Mouse (Mus musculus) frontal cortex, postnatal 25 days (tissue): ENCODE results near the gene Hoxb6.

Experiments
- DNase-seq, 2 experiments: peaks; one replicate each; pipeline ENCODE4 v3.0.0; 2022; ENCODE audit warnings: low spot score in 2 of 2

Hoxb6 gene

GRCm38 (mm10) chr11:96269869-96270268 lies 22.4 kb upstream of the Hoxb6 start:
- DNase-seq, result no peak

- DNase-seq, result no peak
These were observed 21.2 kb upstream of the Hoxb6 start, which contains the start of gene Hoxb9 for GRCm38 (mm10) chr11:96270996-96271540. Gene Hoxb9 (plus strand): TSS chr11:96271457.

- DNase-seq, result no peak
These were observed 20.7 kb upstream of the Hoxb6 start for GRCm38 (mm10) chr11:96271541-96272011.

- no peak for DNase-seq
These were observed 20.0 kb upstream of the Hoxb6 start for GRCm38 (mm10) chr11:96272024-96272921.

- DNase-seq, result no peak
These were observed 17.8 kb upstream of the Hoxb6 start for GRCm38 (mm10) chr11:96274428-96274827.

- no peak for DNase-seq
These were observed 16.4 kb upstream of the Hoxb6 start for GRCm38 (mm10) chr11:96275896-96276295.

- no peak for DNase-seq
These were observed 14.9 kb upstream of the Hoxb6 start for GRCm38 (mm10) chr11:96277151-96278044.

GRCm38 (mm10) chr11:96278324-96278723 lies 14.0 kb upstream of the Hoxb6 start:
- no peak for DNase-seq

- peak; percentile 71 to 79 for DNase-seq
These were observed 13.5 kb upstream of the Hoxb6 start for GRCm38 (mm10) chr11:96278773-96279172.

GRCm38 (mm10) chr11:96279421-96280233 lies 12.6 kb upstream of the Hoxb6 start:
- DNase-seq, result no peak

GRCm38 (mm10) chr11:96280399-96281378 lies 11.6 kb upstream of the Hoxb6 start:
- no peak for DNase-seq

GRCm38 (mm10) chr11:96281396-96281795 lies 10.9 kb upstream of the Hoxb6 start:
- DNase-seq, result no peak

GRCm38 (mm10) chr11:96281855-96282570 lies 10.3 kb upstream of the Hoxb6 start, which contains the start of gene Hoxb8:
Gene Hoxb8 (plus strand): TSS chr11:96281905.
- no peak for DNase-seq

- no peak for DNase-seq
These were observed 9.4 kb upstream of the Hoxb6 start for GRCm38 (mm10) chr11:96282795-96283430.

GRCm38 (mm10) chr11:96284041-96284749 lies 8.1 kb upstream of the Hoxb6 start:
- DNase-seq, result no peak

- DNase-seq, result no peak
These were observed 7.2 kb upstream of the Hoxb6 start for GRCm38 (mm10) chr11:96284774-96285734.
